Mouse (Mus musculus) forebrain, embryonic 12.5 days (tissue): Measurements from ENCODE around the gene Slc22a23. TPM values are rescaled to one million over a fixed set of nuclear protein-coding genes. Genes with fewer than 3 reads are reported as not detected.

ENCODE experiments used
- ATAC-seq: fragments of 200-750 bp; cut with Nextera tagmentation; 2 replicates; pipeline ENCODE4 v1.8.0; 2017; ENCODE audit warnings: moderate TSS enrichment; ENCODE audit not compliant: low FRiP score
- H3K27ac ChIP-seq: fragments of 300-500 bp; sonication (generic); 2 replicates; pipeline ENCODE4 v1.5.1; 2016; ENCODE audit warnings: mild to moderate bottlenecking
- H3K27me3 ChIP-seq: fragments of 300-500 bp; sonication (generic); 2 replicates; pipeline ENCODE4 v1.6.1; 2016; ENCODE audit warnings: mild to moderate bottlenecking
- H3K36me3 ChIP-seq: fragments of 300-500 bp; sonication (generic); replicated peaks from 2 replicates; pipeline ENCODE4 v1.6.1; 2016; ENCODE audit warnings: mild to moderate bottlenecking
- H3K4me1 ChIP-seq: fragments of 300-500 bp; sonication (generic); 2 replicates; pipeline ENCODE4 v1.6.1; 2016
- H3K4me2 ChIP-seq: fragments of 300-500 bp; sonication (generic); 2 replicates; pipeline ENCODE4 v1.6.1; 2016; ENCODE audit warnings: mild to moderate bottlenecking, moderate library complexity
- H3K4me3 ChIP-seq: fragments of 300-500 bp; sonication (generic); replicated peaks from 2 replicates; pipeline ENCODE4 v1.5.1; 2016; ENCODE audit warnings: mild to moderate bottlenecking
- H3K9ac ChIP-seq: fragments of 300-500 bp; sonication (generic); 2 replicates; pipeline ENCODE4 v1.6.1; 2016; ENCODE audit warnings: mild to moderate bottlenecking
- H3K9me3 ChIP-seq: fragments of 300-500 bp; sonication (generic); 2 replicates; pipeline ENCODE4 v1.6.1; 2016
- WGBS: fragments of 180-500 bp; shearing (Covaris S2); methylation state at CpG from one replicate; pipeline ENCODE4 v1.1.7; 2016; 5-methylcytosine and 5-hydroxymethylcytosine counted together
- polyA plus RNA-seq: library from polyadenylated mRNA; unstranded; fragments of >200 nt; fragmentation: Nextera tagmentation; extraction: Ambion mirVana; gene quantifications from 2 replicates; pipeline ENCODE4 v1.2.1, GENCODE M21; 2016

Slc22a23 gene
- polyA plus RNA-seq, 1 experiment from 2014 or later, result 16.4 TPM

- Histone ChIP-seq H3K27me3 (no peaks in the 10 kb centered on the region), H3K9me3 (no peaks in the 10 kb centered on the region), H3K4me3 (no peak overlapping the region), H3K9ac (0 out of 2 replicates have a peak overlapping the region, but pooled peaks have one; percentile 29), H3K4me2 (peak overlapping the region; percentile 38), H3K4me1 (peaks cover 67% of the 10 kb centered on the region), H3K27ac (peak overlapping the region; percentile 92), H3K36me3 (no peaks in the 10 kb centered on the region)
- 4% methylated on average over 14 of the region's 14 CpGs for WGBS
- ATAC-seq, result peak; percentile 72
These were observed 106.2 kb downstream of the Slc22a23 start for GRCm38 (mm10) chr13:34238646-34239290.

- WGBS, result 92% methylated on average over 6 of the region's 6 CpGs
- Histone ChIP-seq H3K27ac (no peak overlapping the region), H3K4me1 (peaks cover 43% of the 10 kb centered on the region)
These were observed 109.9 kb downstream of the Slc22a23 start for GRCm38 (mm10) chr13:34235056-34235455.

GRCm38 (mm10) chr13:34234439-34234838 lies 110.5 kb downstream of the Slc22a23 start:
- peaks cover 42% of the 10 kb centered on the region for H3K4me1 ChIP-seq
- no peak for ATAC-seq

More at GRCm38 (mm10) chr13:34235056-34235455, 109.9 kb downstream of the Slc22a23 start:
- no peak overlapping the region for H3K4me2 ChIP-seq
- H3K9me3 ChIP-seq, result no peaks in the 10 kb centered on the region
- ATAC-seq, result no peak
- no peaks in the 10 kb centered on the region for H3K36me3 ChIP-seq
- H3K4me3 ChIP-seq, result no peak overlapping the region
- H3K27me3 ChIP-seq, result no peaks in the 10 kb centered on the region
- H3K9ac ChIP-seq, result no peak overlapping the region

GRCm38 (mm10) chr13:34232992-34233391 lies 112.0 kb downstream of the Slc22a23 start:
- no peak overlapping the region for H3K9ac ChIP-seq
- no peak overlapping the region for H3K4me3 ChIP-seq
- peaks cover 42% of the 10 kb centered on the region for H3K4me1 ChIP-seq
- H3K27me3 ChIP-seq, result no peaks in the 10 kb centered on the region
- ATAC-seq, result no peak
- H3K36me3 ChIP-seq, result no peaks in the 10 kb centered on the region
- H3K4me2 ChIP-seq, result no peak overlapping the region
- 86% methylated on average over 6 of the region's 6 CpGs for WGBS
- no peaks in the 10 kb centered on the region for H3K9me3 ChIP-seq
- no peak overlapping the region for H3K27ac ChIP-seq

More at GRCm38 (mm10) chr13:34234439-34234838, 110.5 kb downstream of the Slc22a23 start:
- Histone ChIP-seq H3K27ac (no peak overlapping the region), H3K9ac (no peak overlapping the region), H3K27me3 (no peaks in the 10 kb centered on the region), H3K4me3 (no peak overlapping the region), H3K9me3 (no peaks in the 10 kb centered on the region), H3K4me2 (no peak overlapping the region), H3K36me3 (no peaks in the 10 kb centered on the region)
- WGBS, result 40% methylated on average over 5 of the region's 5 CpGs

GRCm38 (mm10) chr13:34228905-34229304 lies 116.1 kb downstream of the Slc22a23 start:
- Histone ChIP-seq H3K4me3 (no peak overlapping the region), H3K9me3 (no peaks in the 10 kb centered on the region), H3K9ac (no peak overlapping the region), H3K36me3 (no peaks in the 10 kb centered on the region), H3K4me2 (no peak overlapping the region), H3K27ac (no peak overlapping the region), H3K4me1 (peaks cover 56% of the 10 kb centered on the region), H3K27me3 (no peaks in the 10 kb centered on the region)
- no peak for ATAC-seq
- 67% methylated on average over 4 of the region's 4 CpGs for WGBS

- WGBS, result 31% methylated on average over 12 of the region's 12 CpGs
- peaks cover 62% of the 10 kb centered on the region for H3K4me1 ChIP-seq
These were observed 117.0 kb downstream of the Slc22a23 start for GRCm38 (mm10) chr13:34227720-34228661.

GRCm38 (mm10) chr13:34226940-34227339 lies 118.0 kb downstream of the Slc22a23 start:
- no peak for ATAC-seq
- Histone ChIP-seq H3K4me1 (peaks cover 65% of the 10 kb centered on the region), H3K4me3 (no peak overlapping the region), H3K36me3 (no peaks in the 10 kb centered on the region), H3K27me3 (no peaks in the 10 kb centered on the region), H3K9me3 (no peaks in the 10 kb centered on the region), H3K27ac (no peak overlapping the region), H3K4me2 (no peak overlapping the region), H3K9ac (no peak overlapping the region)
- WGBS, result 20% methylated on average over 1 of the region's 1 CpGs

More at GRCm38 (mm10) chr13:34227720-34228661, 117.0 kb downstream of the Slc22a23 start:
- Histone ChIP-seq H3K4me2 (no peak overlapping the region), H3K9ac (no peak overlapping the region), H3K36me3 (no peaks in the 10 kb centered on the region), H3K27me3 (no peaks in the 10 kb centered on the region), H3K4me3 (no peak overlapping the region), H3K27ac (0 out of 2 replicates have a peak overlapping the region, but pooled peaks have one; percentile 2), H3K9me3 (no peaks in the 10 kb centered on the region)
- no peak for ATAC-seq

GRCm38 (mm10) chr13:34222985-34223384 lies 122.0 kb downstream of the Slc22a23 start:
- WGBS, result 55% methylated on average over 7 of the region's 7 CpGs
- no peak overlapping the region for H3K4me2 ChIP-seq
- peaks cover 45% of the 10 kb centered on the region for H3K4me1 ChIP-seq
- ATAC-seq, result no peak
- no peaks in the 10 kb centered on the region for H3K9me3 ChIP-seq
- peaks cover 17% of the 10 kb centered on the region for H3K36me3 ChIP-seq
- no peak overlapping the region for H3K9ac ChIP-seq
- H3K4me3 ChIP-seq, result no peak overlapping the region
- peak overlapping the region; percentile 53; the same call in 1 of the 2 replicates for H3K27ac ChIP-seq
- H3K27me3 ChIP-seq, result no peaks in the 10 kb centered on the region

- no peaks in the 10 kb centered on the region for H3K27me3 ChIP-seq
- H3K4me1 ChIP-seq, result peaks cover 18% of the 10 kb centered on the region
- no peak overlapping the region for H3K4me2 ChIP-seq
- 87% methylated on average over 3 of the region's 3 CpGs for WGBS
- no peak overlapping the region for H3K27ac ChIP-seq
- no peaks in the 10 kb centered on the region for H3K9me3 ChIP-seq
- H3K4me3 ChIP-seq, result no peak overlapping the region
- ATAC-seq, result no peak
- H3K9ac ChIP-seq, result no peak overlapping the region
- peaks cover 23% of the 10 kb centered on the region for H3K36me3 ChIP-seq
These were observed 125.3 kb downstream of the Slc22a23 start for GRCm38 (mm10) chr13:34219728-34220127.

GRCm38 (mm10) chr13:34218776-34219175 lies 126.2 kb downstream of the Slc22a23 start:
- H3K9me3 ChIP-seq, result no peaks in the 10 kb centered on the region
- 0 out of 2 replicates have a peak overlapping the region, but pooled peaks have one; percentile 37 for H3K27ac ChIP-seq
- WGBS, result 56% methylated on average over 3 of the region's 3 CpGs
- no peak overlapping the region for H3K4me2 ChIP-seq
- H3K9ac ChIP-seq, result no peak overlapping the region
- peaks cover 11% of the 10 kb centered on the region for H3K4me1 ChIP-seq
- ATAC-seq, result no peak
- H3K4me3 ChIP-seq, result no peak overlapping the region
- peaks cover 24% of the 10 kb centered on the region for H3K36me3 ChIP-seq
- H3K27me3 ChIP-seq, result no peaks in the 10 kb centered on the region

GRCm38 (mm10) chr13:34214855-34215254 lies 130.1 kb downstream of the Slc22a23 start:
- 90% methylated on average over 3 of the region's 3 CpGs for whole genome bisulfite sequencing
- Histone ChIP-seq H3K9me3 (no peaks in the 10 kb centered on the region), H3K4me3 (no peak overlapping the region), H3K4me2 (no peak overlapping the region), H3K27ac (no peak overlapping the region), H3K36me3 (peaks cover 21% of the 10 kb centered on the region), H3K27me3 (no peaks in the 10 kb centered on the region), H3K9ac (no peak overlapping the region), H3K4me1 (no peaks in the 10 kb centered on the region)
- ATAC-seq, result no peak

GRCm38 (mm10) chr13:34212735-34213212 lies 132.2 kb downstream of the Slc22a23 start:
- Histone ChIP-seq H3K27ac (no peak overlapping the region), H3K36me3 (peaks cover 18% of the 10 kb centered on the region), H3K4me1 (peaks cover 3% of the 10 kb centered on the region), H3K4me3 (no peak overlapping the region), H3K9me3 (no peaks in the 10 kb centered on the region), H3K9ac (no peak overlapping the region), H3K27me3 (no peaks in the 10 kb centered on the region), H3K4me2 (no peak overlapping the region)
- no peak for ATAC-seq
- 75% methylated on average over 10 of the region's 10 CpGs for WGBS
